8 mouse cellular contexts compared by ENCODE assay signal in genomic region chr1:136132386-136133201, GRCm38 (mm10). TPM values are rescaled to one million over a fixed set of nuclear protein-coding genes. Genes with fewer than 3 reads are reported as not detected.
DNase-seq lines count a peak whose midpoint lies in the region; ATAC-seq and TF ChIP-seq lines count a peak whose summit lies in the region.

No protein-coding gene starts in this region.

- peak overlapping the region; percentile 71 for H3K4me2 ChIP-seq in hindbrain, embryonic 12.5 days (replicated peaks)
- H3K4me2 ChIP-seq in midbrain, embryonic 14.5 days (ENCODE audit: low read length) = peak overlapping the region; percentile 90

- intact Hi-C loops in heart, postnatal 10 days (cut with DNase I) = no loop called here

- peaks cover 98% of the 10 kb centered on the region for H3K4me1 ChIP-seq in heart, embryonic 10.5 days
- H3K4me1 ChIP-seq in MEL (ENCODE audit: control insufficient read depth in 1 of 2, insufficient read depth in 2 of 2, low read length in 2 of 2) = peaks cover 41 to 68% of the 10 kb centered on the region in 2 experiments
- H3K4me1 ChIP-seq in hindbrain, embryonic 12.5 days = peaks cover 79% of the 10 kb centered on the region
- H3K4me1 ChIP-seq in midbrain, embryonic 14.5 days (ENCODE audit: control insufficient read depth, insufficient read depth, low read length) = peaks cover 55% of the 10 kb centered on the region

- H3K27ac ChIP-seq in heart, embryonic 10.5 days = peak overlapping the region; percentile 91
- H3K27ac ChIP-seq in MEL (ENCODE audit: control insufficient read depth, low read depth, low read length) = 0 out of 2 replicates have a peak overlapping the region, but pooled peaks have one; percentile 5
- H3K27ac ChIP-seq in hindbrain, embryonic 12.5 days = peak overlapping the region; percentile 93
- H3K27ac ChIP-seq in midbrain, embryonic 14.5 days (replicated peaks; ENCODE audit: low read depth, low read length) = peak overlapping the region; percentile 92

- H3K9me3 ChIP-seq in heart, embryonic 10.5 days = no peaks in the 10 kb centered on the region
- H3K9me3 ChIP-seq in MEL (replicated peaks; ENCODE audit: insufficient read depth, low read length) = no peaks in the 10 kb centered on the region
- H3K9me3 ChIP-seq in hindbrain, embryonic 12.5 days (replicated peaks) = no peaks in the 10 kb centered on the region
- no peaks in the 10 kb centered on the region for H3K9me3 ChIP-seq in midbrain, embryonic 14.5 days (ENCODE audit: control insufficient read depth, low read length)

- 41% methylated on average over 10 of the region's 10 CpGs for WGBS in heart, embryonic 10.5 days
- 29% methylated on average over 10 of the region's 10 CpGs for WGBS in hindbrain, embryonic 12.5 days
- 14% methylated on average over 10 of the region's 10 CpGs for WGBS in midbrain, embryonic 14.5 days

- no peak for TF ChIP-seq CTCF in MEL (IDR thresholded peaks at IDR 0.05 in 2 of 3, conservative IDR thresholded peaks at IDR 0.05 in 1 of 3; ENCODE audit: control insufficient read depth in 1 of 3, insufficient read depth in 1 of 3, low read depth in 2 of 3, low read length in 3 of 3, poor library complexity in 1 of 3, severe bottlenecking in 1 of 3)

- H3K27me3 ChIP-seq in heart, embryonic 10.5 days (ENCODE audit: insufficient read depth, poor library complexity, severe bottlenecking) = peaks cover 10% of the 10 kb centered on the region; the same call in 1 of the 2 replicates
- H3K27me3 ChIP-seq in MEL (ENCODE audit: control insufficient read depth in 1 of 2, insufficient read depth in 2 of 2, low read length in 2 of 2) = no peaks in the 10 kb centered on the region
- H3K27me3 ChIP-seq in hindbrain, embryonic 12.5 days = no peaks in the 10 kb centered on the region
- H3K27me3 ChIP-seq in midbrain, embryonic 14.5 days (ENCODE audit: control insufficient read depth, insufficient read depth, low read length) = no peaks in the 10 kb centered on the region

- peak overlapping the region; percentile 95 for H3K4me3 ChIP-seq in heart, embryonic 10.5 days
- peak overlapping the region; percentile 68 to 100 for H3K4me3 ChIP-seq in MEL (ENCODE audit: control insufficient read depth in 1 of 2, insufficient read depth in 1 of 2, low read depth in 2 of 2, low read length in 2 of 2)
- peak overlapping the region; percentile 82 for H3K4me3 ChIP-seq in hindbrain, embryonic 12.5 days
- H3K4me3 ChIP-seq in midbrain, embryonic 14.5 days (replicated peaks; ENCODE audit: low read depth, low read length) = peak overlapping the region; percentile 93

- no peak for TF ChIP-seq RAD21 in MEL (IDR thresholded peaks at IDR 0.05; ENCODE audit: low read depth, low read length)

- ATAC-seq in hindbrain, embryonic 12.5 days (ENCODE audit: low FRiP score) = no peak
- ATAC-seq in midbrain, embryonic 14.5 days (ENCODE audit: low FRiP score, low TSS enrichment) = 0 out of 2 replicates have a peak, but pooled peaks have one; percentile 7

- no peaks in the 10 kb centered on the region for H3K36me3 ChIP-seq in heart, embryonic 10.5 days
- peaks cover 0 to 43% of the 10 kb centered on the region in 2 experiments; a peak in 3 of 4 replicates for H3K36me3 ChIP-seq in MEL (ENCODE audit: control insufficient read depth in 1 of 2, insufficient read depth in 2 of 2, low read length in 2 of 2)
- no peaks in the 10 kb centered on the region for H3K36me3 ChIP-seq in hindbrain, embryonic 12.5 days
- no peaks in the 10 kb centered on the region for H3K36me3 ChIP-seq in midbrain, embryonic 14.5 days (ENCODE audit: control insufficient read depth, insufficient read depth, low read length)

- no peak for DNase-seq in heart, embryonic 10.5 days (ENCODE audit: low spot score)
- no peak for DNase-seq in heart, postnatal 10 days
- DNase-seq in MEL (ENCODE audit: low read depth, low spot score) = no peak
- peak; percentile 64 for DNase-seq in midbrain, embryonic 14.5 days
- DNase-seq in adipocyte (ENCODE audit: low spot score) = no peak
- no peak for DNase-seq in ovary, adult 18-20 months (ENCODE audit: low spot score)
- DNase-seq in gastrocnemius, postnatal 4 days (ENCODE audit: low spot score in 2 of 2) = no peak

- no peak for TF ChIP-seq POLR2A in MEL (IDR thresholded peaks at IDR 0.05; ENCODE audit: control insufficient read depth in 1 of 2, insufficient read depth in 1 of 2, low read depth in 1 of 2, low read length in 2 of 2, poor library complexity in 1 of 2)

- TF ChIP-seq EP300 in MEL (IDR thresholded peaks at IDR 0.05; ENCODE audit: low read depth in 1 of 2, low read length in 2 of 2) = no peak

- peak overlapping the region; percentile 82 for H3K9ac ChIP-seq in MEL (ENCODE audit: control insufficient read depth, low read depth, low read length, poor library complexity, severe bottlenecking)
- peak overlapping the region; percentile 96 for H3K9ac ChIP-seq in hindbrain, embryonic 12.5 days
- peak overlapping the region; percentile 98 for H3K9ac ChIP-seq in midbrain, embryonic 14.5 days (replicated peaks; ENCODE audit: low read length)

- peaks cover 21% of the 10 kb centered on the region for H3K79me2 ChIP-seq in MEL (ENCODE audit: control insufficient read depth, insufficient read depth, low read length, poor library complexity)

TF ChIP-seq in MEL, 35 proteins besides CTCF, POLR2A, EP300 and RAD21:
- TF ChIP-seq TBP (IDR thresholded peaks at IDR 0.05; ENCODE audit: low read depth, low read length) = no peak
- no peak for TF ChIP-seq MXI1 (IDR thresholded peaks at IDR 0.05; ENCODE audit: low read depth, low read length)
- no peak for TF ChIP-seq ELF1 (IDR thresholded peaks at IDR 0.05; ENCODE audit: low read depth, low read length)
- TF ChIP-seq MEF2A (IDR thresholded peaks at IDR 0.05; ENCODE audit: extremely low read depth, insufficient replicate concordance, low read depth, low read length, poor library complexity, severe bottlenecking) = no peak
- TF ChIP-seq SIN3A (IDR thresholded peaks at IDR 0.05; ENCODE audit: low read length) = no peak
- TF ChIP-seq NELFE (IDR thresholded peaks at IDR 0.05; ENCODE audit: low read depth, low read length) = no peak
- no peak for TF ChIP-seq RCOR1 (IDR thresholded peaks at IDR 0.05; ENCODE audit: low read depth, low read length)
TF ChIP-seq in MEL: peak in this region for 0.

RNA-seq across cellular contexts. Expression of gene Kif21b, which starts 1.4 kb away (rescaled TPM):
- 4.6 and 5.4 TPM in 2 replicates for polyA plus RNA-seq in heart, embryonic 10.5 days (2016; fragmentation: Nextera tagmentation; extraction: Ambion mirVana)
- 1 to 10 TPM; 1.3 to 1.6 TPM for total RNA-seq in heart, postnatal 10 days (2021)
- total RNA-seq in MEL (2012; rRNA removed) = 4.0 and 7.6 TPM in 2 replicates
- 10 to 100 TPM in 1 of 2 experiments, not detected in 1; 34.0 TPM for polyA plus RNA-seq in MEL (2012; ENCODE audit: insufficient read depth in 1 of 2, insufficient read length in 2 of 2, low read depth in 1 of 2, low replicate concordance in 2 of 2, missing spikeins in 1 of 2)
- polyA plus RNA-seq in hindbrain, embryonic 12.5 days (2016; fragmentation: Nextera tagmentation; extraction: Ambion mirVana) = 39.1 and 44.7 TPM in 2 replicates
- 56.4 and 65.9 TPM in 2 replicates for polyA plus RNA-seq in midbrain, embryonic 14.5 days (2014; fragmentation: Nextera tagmentation; extraction: Ambion mirVana)
- 1 to 10 TPM; 1.9 TPM for total RNA-seq in gastrocnemius, postnatal 4 days (2021)

Comparison
In these comparisons a context has a peak if more than half of its experiments do, and no peak if none do; other contexts are left out.
1. H3K27ac ChIP-seq: peak in every context shown above with its lines; median percentile 93 in hindbrain, embryonic 12.5 days; 92 in midbrain, embryonic 14.5 days; 91 in heart, embryonic 10.5 days; 5 in MEL.